Mouse (Mus musculus) lung, postnatal 14 days (tissue): Measurements from ENCODE around the gene Apol9b.
"Not testable (repeated sequence)": the region's sequence is repeated elsewhere in the genome, so short reads cannot be mapped to it uniquely, and the experiment has no call there.

Experiments used
- DNase-seq: peaks from one replicate; pipeline ENCODE4 v3.0.0; 2021

The Apol9b gene

GRCm38 (mm10) chr15:77728739-77729138 lies at the start of gene Apol9b:
Gene Apol9b (plus strand): TSS chr15:77729039.
- DNase-seq = not testable (repeated sequence)

DNA sequence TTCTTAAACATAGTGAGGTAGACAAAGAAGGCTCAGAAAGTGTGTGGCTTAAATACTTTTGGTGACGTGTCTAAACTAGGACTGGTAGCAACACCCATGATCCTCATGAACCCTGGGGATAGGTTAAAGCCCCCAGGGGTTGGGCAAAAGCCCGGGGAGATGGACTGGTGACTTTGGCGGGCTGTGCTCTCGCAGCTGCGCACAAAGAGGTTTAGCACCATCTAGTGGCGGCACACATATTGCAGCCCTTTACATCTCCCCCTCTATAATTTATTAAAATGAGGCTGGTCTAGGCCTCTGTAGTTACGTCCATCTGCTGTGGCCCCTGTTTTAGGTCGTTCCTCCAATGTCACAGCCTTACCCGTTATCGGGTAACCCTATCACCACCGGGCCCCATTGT lies 44.9 kb upstream of the Apol9b start:
- DNase-seq = peak; percentile 59

DNA sequence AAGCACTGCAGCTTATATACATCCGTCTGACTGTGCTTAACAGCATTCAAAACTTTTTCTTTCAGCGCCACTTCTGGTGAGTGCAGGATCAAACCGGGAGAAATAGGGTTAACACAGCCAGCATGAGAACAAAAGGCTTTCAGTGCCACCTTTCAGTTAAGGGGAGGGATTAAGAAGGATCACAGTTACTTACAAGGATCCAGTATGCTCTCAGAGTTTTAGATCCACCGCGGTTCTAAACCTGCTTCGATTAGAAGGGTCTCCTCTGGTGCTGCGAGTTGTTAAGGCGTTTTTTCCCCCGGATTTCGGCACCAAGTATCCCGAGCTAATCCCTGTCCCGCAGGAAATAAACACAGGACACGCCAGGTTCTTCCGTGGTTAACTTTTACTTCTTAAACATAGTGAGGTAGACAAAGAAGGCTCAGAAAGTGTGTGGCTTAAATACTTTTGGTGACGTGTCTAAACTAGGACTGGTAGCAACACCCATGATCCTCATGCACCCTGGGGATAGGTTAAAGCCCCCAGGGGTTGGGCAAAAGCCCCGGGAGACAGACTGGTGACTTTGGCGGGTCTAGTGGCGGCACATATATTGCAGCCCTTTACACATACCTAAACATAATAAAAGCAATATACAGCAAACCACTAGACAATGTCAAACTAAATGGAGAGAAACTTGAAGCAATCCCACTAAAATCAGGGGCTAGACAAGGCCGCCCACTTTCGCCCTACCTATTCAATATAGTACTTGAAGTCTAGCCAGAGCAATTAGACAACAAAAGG lies 37.1 kb upstream of the Apol9b start:
- not testable (repeated sequence) for DNase-seq

GRCm38 (mm10) chr15:77694687-77695295 lies 34.0 kb upstream of the Apol9b start:
- DNase-seq = peak; percentile 10

DNA sequence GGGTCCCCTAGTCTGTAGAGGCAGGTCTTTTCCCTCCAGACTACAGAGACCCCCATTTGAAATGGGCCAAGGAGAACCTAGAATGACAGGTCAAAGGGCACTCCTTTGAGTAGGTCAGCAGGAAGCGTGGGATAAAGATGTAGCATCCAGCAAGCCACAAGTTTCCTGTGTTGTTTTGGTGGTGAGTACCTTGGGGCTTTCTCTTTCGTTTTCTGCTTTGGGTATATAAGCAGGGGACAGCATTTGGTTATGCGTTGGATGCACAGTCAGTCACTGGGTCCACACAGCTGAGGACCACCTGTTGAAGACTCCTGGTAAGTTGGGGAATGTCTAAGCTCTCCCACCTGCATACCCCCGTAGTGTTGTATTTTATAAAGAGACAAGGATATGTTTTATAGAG lies 30.2 kb upstream of the Apol9b start, which contains the start of gene Apol7e:
TSS of gene Apol7e (plus strand) at position 202 of the 400 bp plus-strand sequence.
- DNase-seq = not testable (repeated sequence)

GRCm38 (mm10) chr15:77705306-77705705 lies 23.5 kb upstream of the Apol9b start:
- not testable (repeated sequence) for DNase-seq

GRCm38 (mm10) chr15:77708936-77709335 lies 19.9 kb upstream of the Apol9b start:
- not testable (repeated sequence) for DNase-seq

DNA sequence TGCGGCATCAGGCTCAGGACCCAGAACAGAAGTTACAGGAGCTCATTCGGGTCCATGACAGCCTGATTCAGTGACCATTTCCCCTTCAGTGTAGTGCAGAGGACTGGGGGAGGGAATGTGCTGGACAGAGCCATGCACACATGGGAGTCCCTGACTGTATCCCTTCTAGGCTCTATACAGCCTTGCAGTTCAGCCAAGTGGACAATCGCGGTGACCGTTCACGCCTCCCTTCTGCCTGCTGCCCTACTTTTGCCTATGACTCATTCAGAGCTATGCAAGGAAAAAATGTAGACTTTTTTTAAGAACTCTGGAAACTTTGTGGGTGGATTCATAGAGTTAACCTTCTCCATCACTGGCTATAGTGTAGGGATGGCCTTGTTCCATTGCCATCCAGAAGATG lies 10.6 kb upstream of the Apol9b start:
- not testable (repeated sequence) for DNase-seq

DNA sequence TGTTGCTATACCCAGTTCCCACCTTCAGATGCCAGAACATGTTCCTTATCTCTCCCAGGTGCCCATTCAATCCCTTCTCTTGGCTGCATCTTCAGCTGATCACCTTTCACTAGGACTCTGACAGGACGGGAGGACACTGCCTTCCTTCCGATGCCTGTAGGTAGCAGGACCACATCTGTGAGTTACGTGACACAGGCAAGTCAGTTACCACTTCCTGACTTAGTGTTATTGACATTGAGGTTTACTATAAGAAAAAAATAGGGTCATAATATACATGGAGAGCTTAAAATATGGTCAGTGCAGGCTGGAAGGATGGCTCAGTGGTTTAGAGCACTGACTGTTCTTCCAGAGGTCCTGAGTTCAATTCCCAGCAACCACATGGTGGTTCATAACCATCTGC lies 7.3 kb upstream of the Apol9b start:
- DNase-seq = not testable (repeated sequence)

GRCm38 (mm10) chr15:77724208-77724911 lies 4.5 kb upstream of the Apol9b start:
- not testable (repeated sequence) for DNase-seq

DNA sequence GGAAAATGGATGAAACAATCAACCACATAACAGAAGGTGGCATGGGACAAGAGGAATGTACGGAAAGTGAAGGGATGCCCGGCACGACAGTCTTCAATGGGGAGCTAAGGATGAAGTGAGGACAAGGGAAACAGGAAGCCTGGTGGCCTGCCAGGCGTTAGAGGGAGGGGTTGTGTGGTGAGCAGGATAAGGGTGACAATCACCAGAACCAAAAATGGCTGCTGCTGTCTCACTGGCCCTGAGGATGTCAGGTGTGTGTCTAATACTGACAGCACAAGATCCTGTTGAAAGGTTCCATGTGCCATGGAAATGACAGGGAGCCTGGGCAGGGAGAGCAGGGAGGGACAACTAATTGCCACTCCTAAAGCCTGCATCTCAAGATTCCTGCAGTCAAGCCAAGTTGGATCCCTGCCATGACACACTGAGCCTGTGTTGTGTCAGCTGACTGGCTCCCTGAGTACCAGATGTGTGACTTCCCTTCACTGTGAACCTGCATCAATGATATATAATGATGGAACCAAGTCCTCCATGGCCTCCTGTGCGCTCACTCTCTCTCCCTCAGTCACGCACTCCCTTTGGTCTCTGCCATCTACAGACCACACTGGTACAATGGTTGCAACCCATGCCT lies 3.3 kb upstream of the Apol9b start:
- peak; percentile 24 for DNase-seq

DNA sequence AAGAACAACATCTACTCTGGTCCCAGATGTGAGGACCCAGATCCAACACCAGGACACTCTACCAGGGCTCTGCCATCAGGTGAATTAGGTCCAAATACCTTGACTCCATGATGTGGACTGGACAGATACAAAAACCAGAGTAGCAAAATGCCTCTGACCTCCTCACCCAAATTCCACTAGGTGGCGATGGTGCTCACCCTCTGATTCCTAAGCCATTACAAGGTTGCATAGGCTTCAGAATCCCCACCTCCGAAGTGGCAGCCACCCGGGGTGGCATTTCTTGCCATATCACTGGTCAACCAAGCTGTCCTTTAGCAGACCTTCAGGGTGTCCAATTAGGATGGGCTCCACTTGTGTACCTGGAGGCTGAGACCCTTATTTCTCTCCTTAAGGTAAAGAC lies 1.7 kb upstream of the Apol9b start:
- DNase-seq = not testable (repeated sequence)

- DNase-seq = not testable (repeated sequence)
Observed at GRCm38 (mm10) chr15:77727745-77728144, 1.1 kb upstream of the Apol9b start.

GRCm38 (mm10) chr15:77731605-77732004 lies 2.8 kb downstream of the Apol9b start:
- DNase-seq = no peak

DNA sequence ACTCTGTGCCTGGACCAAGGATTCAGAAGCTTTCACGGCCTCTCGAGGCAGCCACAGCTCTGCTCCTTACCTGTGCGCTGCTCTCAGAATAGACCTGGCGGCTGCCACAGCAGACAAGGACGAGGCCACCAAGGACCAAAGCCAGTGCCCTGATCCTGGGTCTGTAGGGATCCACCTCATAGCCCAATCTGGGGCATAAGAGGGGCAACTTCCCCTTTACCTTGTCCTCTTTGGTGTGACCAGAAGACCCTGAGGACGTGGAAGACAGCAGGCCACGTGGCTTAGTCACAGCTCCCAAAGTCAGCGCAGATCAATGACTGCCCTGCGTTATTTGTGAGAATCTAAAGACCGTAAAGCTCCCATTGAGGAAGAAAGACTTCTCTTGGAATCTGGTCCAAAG lies 4.0 kb downstream of the Apol9b start:
- not testable (repeated sequence) for DNase-seq

GRCm38 (mm10) chr15:77733380-77733779 lies 4.5 kb downstream of the Apol9b start:
- DNase-seq = not testable (repeated sequence)

DNA sequence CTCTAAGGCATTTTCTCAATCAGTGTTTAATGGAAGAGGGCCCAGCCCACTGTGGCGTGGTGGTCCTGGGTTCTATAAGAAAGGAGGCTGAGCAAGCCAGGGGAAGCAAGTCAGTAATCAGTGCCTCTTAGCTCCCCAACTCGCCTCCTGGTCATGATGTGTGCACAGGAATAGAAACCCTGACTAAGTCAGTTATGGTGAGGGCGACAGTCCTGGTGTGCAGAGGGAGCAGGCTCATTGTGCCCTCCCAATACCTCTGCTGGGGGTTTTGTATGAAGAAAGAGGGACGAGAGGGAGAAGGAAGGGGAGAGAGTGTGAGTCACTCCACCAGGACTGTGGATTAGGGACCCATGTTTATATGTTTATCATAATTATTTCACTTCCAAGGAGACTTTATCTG lies 5.1 kb downstream of the Apol9b start:
- DNase-seq = not testable (repeated sequence)

DNA sequence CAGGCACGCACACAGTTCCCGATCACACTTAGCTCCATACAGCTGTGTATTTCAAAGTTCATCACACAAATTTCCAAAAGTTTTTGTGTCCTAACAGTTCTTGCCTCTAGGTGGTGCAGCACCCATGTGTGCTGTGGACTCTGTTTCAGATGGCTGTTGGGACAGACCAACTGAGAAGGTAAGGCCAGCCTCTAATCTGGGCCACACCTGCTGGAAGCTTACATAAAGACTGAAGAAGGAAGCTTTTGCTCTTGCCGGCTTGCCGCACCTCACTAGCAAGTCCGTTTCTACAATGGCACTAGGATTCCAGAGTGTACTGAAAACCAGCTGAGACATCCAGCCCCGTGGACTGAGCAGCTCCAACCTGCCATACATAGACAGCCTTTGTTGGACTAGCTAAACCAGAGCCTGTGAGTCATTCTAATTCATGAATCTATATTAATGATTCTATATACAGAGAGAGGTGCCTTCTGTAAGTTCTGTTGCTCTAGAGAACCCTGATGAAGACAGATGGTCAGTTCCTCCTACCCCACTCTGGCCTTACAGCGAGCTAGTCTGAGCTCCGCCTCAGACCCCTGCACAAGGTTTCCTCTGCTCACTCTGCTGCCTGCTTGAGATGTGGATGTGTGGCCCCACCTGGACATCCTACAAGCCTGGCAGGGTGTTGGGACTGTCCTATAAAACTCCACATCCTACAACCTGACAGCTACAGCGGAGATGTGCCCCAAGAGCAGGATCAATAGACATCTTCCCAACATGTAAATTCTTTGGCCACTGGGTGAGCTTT lies 11.9 kb downstream of the Apol9b start:
- DNase-seq = no peak

DNA sequence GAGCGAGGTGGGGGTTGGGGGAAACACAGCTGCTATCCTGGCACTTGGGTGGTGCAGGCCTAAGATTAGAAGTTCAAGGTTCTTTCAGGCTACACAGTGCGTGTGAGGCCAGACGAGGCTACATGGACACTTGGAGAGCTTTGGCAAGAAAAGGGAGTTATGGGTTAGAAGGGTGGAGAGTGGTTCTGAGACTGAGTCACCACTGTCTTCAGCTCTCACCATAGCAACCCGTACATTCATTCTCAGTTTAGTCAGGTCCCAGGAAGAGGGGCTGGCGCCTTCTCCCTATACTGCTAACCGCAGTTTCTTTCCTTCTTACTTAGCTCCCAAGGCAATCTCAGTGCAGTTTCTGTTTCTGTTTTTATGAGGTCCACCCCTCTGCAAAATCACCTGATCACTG lies 12.7 kb downstream of the Apol9b start:
- not testable (repeated sequence) for DNase-seq

DNA sequence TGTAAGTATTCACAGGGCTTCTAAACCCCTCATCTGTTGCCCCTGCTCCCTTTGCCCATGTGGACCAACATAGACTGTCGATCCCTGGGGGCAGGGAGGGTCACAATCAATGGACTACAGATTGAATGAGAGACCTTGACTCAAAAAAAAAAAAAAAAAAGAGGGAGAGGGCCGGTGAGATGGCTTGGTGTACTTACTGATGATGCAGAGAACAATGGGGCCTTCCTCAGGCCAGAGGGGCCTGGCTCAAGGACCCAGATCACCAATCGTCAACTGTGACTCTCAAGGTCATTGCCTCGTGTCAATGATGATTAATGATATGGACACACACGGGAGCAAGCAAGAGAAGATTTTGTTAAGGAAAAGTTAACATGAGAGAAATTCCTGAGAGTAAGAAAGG lies 15.8 kb downstream of the Apol9b start:
- DNase-seq = no peak

- DNase-seq = no peak
Observed at GRCm38 (mm10) chr15:77745081-77745480, 16.2 kb downstream of the Apol9b start.

GRCm38 (mm10) chr15:77746326-77746725 lies 17.5 kb downstream of the Apol9b start:
- no peak for DNase-seq
